In the genomic region with DNA sequence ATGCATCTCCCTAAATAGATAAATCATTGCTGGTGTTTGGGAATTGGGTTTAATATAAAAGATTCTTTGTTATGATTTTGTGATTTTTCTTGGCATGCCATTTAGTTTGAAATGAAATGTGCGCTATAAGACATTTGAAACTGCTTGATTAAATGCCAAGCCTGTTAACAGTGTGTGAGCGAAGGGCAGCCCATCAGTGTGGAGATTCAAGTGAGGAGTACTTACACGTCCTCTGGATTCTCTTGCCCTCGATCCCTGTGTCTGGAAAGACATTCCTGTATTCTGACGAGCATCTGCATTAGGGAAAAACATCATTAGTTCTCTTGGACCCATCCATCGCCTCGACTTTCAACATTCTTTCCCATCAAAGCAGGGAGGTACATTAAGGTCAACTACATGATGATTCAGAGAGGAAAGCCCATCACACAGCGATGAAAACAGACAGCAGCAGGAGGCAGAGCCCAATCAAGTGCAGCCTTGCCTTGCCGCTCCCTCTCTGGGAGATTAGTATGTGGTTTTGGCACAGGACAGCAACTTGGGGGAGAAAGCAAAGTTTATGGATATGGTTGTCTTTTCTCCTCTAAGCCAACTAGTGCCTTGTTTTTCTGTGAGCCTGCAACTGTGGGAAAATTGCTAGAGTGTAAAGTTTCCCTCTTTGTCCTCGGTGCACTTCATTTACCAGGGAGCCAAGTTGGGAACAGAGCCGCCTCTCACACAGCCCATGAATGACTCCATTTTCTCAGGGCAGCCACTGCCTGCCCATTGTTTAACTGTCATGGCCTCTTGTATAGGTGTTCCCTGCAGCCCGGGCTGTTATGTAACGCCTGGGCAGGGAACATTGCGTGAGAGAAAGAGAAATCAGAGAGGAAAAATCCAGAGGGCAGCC, we compare ENCODE assay signal across 8 mouse cellular contexts. TPM values are rescaled to one million over a fixed set of nuclear protein-coding genes. Genes with fewer than 3 reads are reported as not detected.
DNase-seq lines count a peak whose midpoint lies in the region; ATAC-seq lines count a peak whose summit lies in the region.
"Had no signal": no experiment of that assay in that cellular context is flagged by ENCODE, and none has a peak within 500 bp of the region (broad histone marks: within the 10 kb centered on the region; RNA-seq: fewer than 3 reads in every experiment).

No protein-coding gene starts in this region.

- H3K27me3 ChIP-seq in embryonic facial prominence, embryonic 13.5 days, result no peaks in the 10 kb centered on the region
- no peaks in the 10 kb centered on the region for H3K27me3 ChIP-seq in hindbrain, embryonic 15.5 days
- H3K27me3 ChIP-seq: heart, embryonic 13.5 days had no signal

- peaks cover 26% of the 10 kb centered on the region for H3K4me1 ChIP-seq in embryonic facial prominence, embryonic 13.5 days
- peaks cover 9% of the 10 kb centered on the region; the same call in 1 of the 2 replicates for H3K4me1 ChIP-seq in hindbrain, embryonic 15.5 days (replicated peaks)

- H3K9ac ChIP-seq in embryonic facial prominence, embryonic 13.5 days, result no peak overlapping the region
- no peak overlapping the region for H3K9ac ChIP-seq in hindbrain, embryonic 15.5 days
- H3K9ac ChIP-seq: heart, embryonic 13.5 days had no signal

- DNase-seq in layer of hippocampus, adult 11-12 months (ENCODE audit: low spot score), result peak; percentile 69
- DNase-seq in layer of hippocampus, adult 9-10 months (ENCODE audit: low spot score), result no peak
- DNase-seq in lung, postnatal 25 days (ENCODE audit: low spot score), result peak; percentile 23
- no peak for DNase-seq in spleen, adult 12 weeks (ENCODE audit: low spot score)

- 28% methylated on average over 14 of the region's 14 CpGs for WGBS in embryonic facial prominence, embryonic 13.5 days
- 29% methylated on average over 14 of the region's 14 CpGs for WGBS in hindbrain, embryonic 15.5 days

- no peaks in the 10 kb centered on the region for H3K9me3 ChIP-seq in embryonic facial prominence, embryonic 13.5 days
- no peaks in the 10 kb centered on the region for H3K9me3 ChIP-seq in hindbrain, embryonic 15.5 days
- H3K9me3 ChIP-seq: heart, embryonic 13.5 days had no signal

- peak; percentile 72 for ATAC-seq in embryonic facial prominence, embryonic 13.5 days (ENCODE audit: insufficient number of reproducible peaks, insufficient read depth, low FRiP score, low TSS enrichment, low read depth)
- ATAC-seq in hindbrain, embryonic 15.5 days (ENCODE audit: low FRiP score, low read depth), result peak; percentile 95
- ATAC-seq in megakaryocyte-erythroid progenitor cell, adult 5-6 weeks (replicated peaks; ENCODE audit: low FRiP score, low TSS enrichment, poor library complexity, severe bottlenecking), result no peak

- peak overlapping the region; percentile 89 for H3K27ac ChIP-seq in embryonic facial prominence, embryonic 13.5 days
- H3K27ac ChIP-seq in hindbrain, embryonic 15.5 days (replicated peaks), result peak overlapping the region; percentile 62
- H3K27ac ChIP-seq: heart, embryonic 13.5 days had no signal

- no peaks in the 10 kb centered on the region for H3K36me3 ChIP-seq in embryonic facial prominence, embryonic 13.5 days
- no peaks in the 10 kb centered on the region for H3K36me3 ChIP-seq in hindbrain, embryonic 15.5 days
- H3K36me3 ChIP-seq: heart, embryonic 13.5 days had no signal

- H3K4me3 ChIP-seq in embryonic facial prominence, embryonic 13.5 days, result no peak overlapping the region
- H3K4me3 ChIP-seq in hindbrain, embryonic 15.5 days, result no peak overlapping the region
- H3K4me3 ChIP-seq: heart, embryonic 13.5 days had no signal

- peak overlapping the region; percentile 27; the same call in 1 of the 2 replicates for H3K4me2 ChIP-seq in embryonic facial prominence, embryonic 13.5 days
- H3K4me2 ChIP-seq in hindbrain, embryonic 15.5 days, result 0 out of 2 replicates have a peak overlapping the region, but pooled peaks have one; percentile 6
- H3K4me2 ChIP-seq: heart, embryonic 13.5 days had no signal

RNA-seq across cellular contexts. Expression of a gene that starts 44.6 kb away (rescaled TPM):
- 0.66 and 0.67 TPM in 2 replicates for polyA plus RNA-seq in embryonic facial prominence, embryonic 13.5 days (2015; fragmentation: Nextera tagmentation; extraction: Ambion mirVana)
- 1.4 TPM in 2 replicates for polyA plus RNA-seq in hindbrain, embryonic 15.5 days (2015; fragmentation: Nextera tagmentation; extraction: Ambion mirVana)
- total RNA-seq in megakaryocyte-erythroid progenitor cell, adult 5-6 weeks (2014; fragmentation: Nextera tagmentation), result not detected in 2 replicates
- total RNA-seq in megakaryocyte-erythroid progenitor cell, adult 5-6 weeks (2017), result not detected in 2 replicates

Comparison
In these comparisons a context has a peak if more than half of its experiments do, and no peak if none do; other contexts are left out.
1. DNase-seq: peak in layer of hippocampus, adult 11-12 months (single experiment) and lung, postnatal 25 days (single experiment); none in layer of hippocampus, adult 9-10 months (single experiment) and spleen, adult 12 weeks (single experiment).